Mouse (Mus musculus) liver, embryonic 16.5 days (tissue): Measurements from ENCODE around the gene Ssr2. TPM values are rescaled to one million over a fixed set of nuclear protein-coding genes. Genes with fewer than 3 reads are reported as not detected.
A peak's percentile ranks its signal among the peaks of the same experiment; 100 is the strongest.
"Not testable (repeated sequence)": the region's sequence is repeated elsewhere in the genome, so short reads cannot be mapped to it uniquely, and the experiment has no call there.

Source experiments
- ATAC-seq: fragments of 200-750 bp; cut with Nextera tagmentation; 2 replicates; pipeline ENCODE4 v1.8.0; 2017; ENCODE audit warnings: low read depth, mild to moderate bottlenecking, moderate number of reproducible peaks, moderate library complexity
- H3K27ac ChIP-seq: fragments of 300-500 bp; sonication (generic); 2 replicates; pipeline ENCODE4 v1.5.1; 2014; ENCODE audit warnings: mild to moderate bottlenecking, low read length
- H3K27me3 ChIP-seq: fragments of 300-500 bp; sonication (generic); 2 replicates; pipeline ENCODE4 v1.6.1; 2014; ENCODE audit warnings: low read depth, low read length, mixed read lengths; ENCODE audit not compliant: control insufficient read depth, insufficient read depth
- H3K36me3 ChIP-seq: fragments of 300-500 bp; sonication (generic); 2 replicates; pipeline ENCODE4 v1.6.1; 2014; ENCODE audit warnings: mild to moderate bottlenecking; ENCODE audit not compliant: control insufficient read depth, insufficient read depth
- H3K4me1 ChIP-seq: fragments of 300-500 bp; sonication (generic); 2 replicates; pipeline ENCODE4 v1.6.1; 2014; ENCODE audit warnings: low read depth, low read length, mixed read lengths; ENCODE audit not compliant: control insufficient read depth
- H3K4me2 ChIP-seq: fragments of 300-500 bp; sonication (generic); 2 replicates; pipeline ENCODE4 v1.6.1; 2014; ENCODE audit warnings: low read depth, low read length, mixed read lengths
- H3K4me3 ChIP-seq: fragments of 300-500 bp; sonication (generic); 2 replicates; pipeline ENCODE4 v1.5.1; 2014; ENCODE audit warnings: low read depth, mild to moderate bottlenecking, low read length
- H3K9ac ChIP-seq: fragments of 300-500 bp; sonication (generic); 2 replicates; pipeline ENCODE4 v1.6.1; 2014; ENCODE audit warnings: low read depth, low read length
- H3K9me3 ChIP-seq: fragments of 300-500 bp; sonication (generic); replicated peaks from 2 replicates; pipeline ENCODE4 v1.6.1; 2016; ENCODE audit warnings: low read length; ENCODE audit not compliant: control insufficient read depth
- WGBS: fragments of 180-500 bp; shearing (Covaris S2); extraction: QIAGEN DNeasy Blood & Tissue Kit; methylation state at CpG from one replicate; pipeline ENCODE4 v1.1.7; 2014; ENCODE audit not compliant: insufficient replicate concordance; 5-methylcytosine and 5-hydroxymethylcytosine counted together
- polyA plus RNA-seq: library from polyadenylated mRNA; unstranded; fragments of >200 nt; fragmentation: Nextera tagmentation; extraction: Ambion mirVana; gene quantifications from 2 replicates; pipeline ENCODE4 v1.2.1, GENCODE M21; 2015

Ssr2 gene
- polyA plus RNA-seq, 1 experiment from 2014 or later, result 190 TPM

GRCm38 (mm10) chr3:88596547-88596946 is 20.9 kb downstream of the Ssr2 start:
- not testable (repeated sequence) for H3K36me3 ChIP-seq, H3K9ac ChIP-seq, H3K27ac ChIP-seq, H3K9me3 ChIP-seq, H3K4me3 ChIP-seq, ATAC-seq, H3K4me2 ChIP-seq, H3K27me3 ChIP-seq
- H3K4me1 ChIP-seq, result peaks cover 11% of the 10 kb centered on the region
- WGBS, result 64% methylated on average over 4 of the region's 4 CpGs

- Histone ChIP-seq H3K4me2 (no peak overlapping the region), H3K9me3 (no peaks in the 10 kb centered on the region), H3K4me3 (no peak overlapping the region), H3K27ac (no peak overlapping the region), H3K9ac (no peak overlapping the region), H3K27me3 (no peaks in the 10 kb centered on the region), H3K36me3 (no peaks in the 10 kb centered on the region), H3K4me1 (peaks cover 5% of the 10 kb centered on the region)
- no peak for ATAC-seq
- 65% methylated on average over 4 of the region's 4 CpGs for WGBS
Measured at GRCm38 (mm10) chr3:88602466-88602865, 26.8 kb downstream of the Ssr2 start.

GRCm38 (mm10) chr3:88603714-88604161 is 28.1 kb downstream of the Ssr2 start:
- Histone ChIP-seq H3K4me1 (peaks cover 7% of the 10 kb centered on the region), H3K9me3 (no peaks in the 10 kb centered on the region), H3K36me3 (no peaks in the 10 kb centered on the region), H3K27me3 (no peaks in the 10 kb centered on the region), H3K27ac (0 out of 2 replicates have a peak overlapping the region, but pooled peaks have one; percentile 4), H3K4me2 (no peak overlapping the region), H3K9ac (no peak overlapping the region), H3K4me3 (no peak overlapping the region)
- WGBS, result 11% methylated on average over 6 of the region's 6 CpGs
- peak; percentile 67 for ATAC-seq

GRCm38 (mm10) chr3:88604863-88605262 is 29.2 kb downstream of the Ssr2 start:
- Histone ChIP-seq H3K9ac (no peak overlapping the region), H3K27ac (no peak overlapping the region), H3K4me1 (peaks cover 7% of the 10 kb centered on the region), H3K4me2 (no peak overlapping the region), H3K36me3 (no peaks in the 10 kb centered on the region), H3K4me3 (no peak overlapping the region), H3K27me3 (no peaks in the 10 kb centered on the region), H3K9me3 (no peaks in the 10 kb centered on the region)
- no peak for ATAC-seq
- 70% methylated on average over 7 of the region's 7 CpGs for WGBS

- 75% methylated on average over 2 of the region's 2 CpGs for WGBS
- not testable (repeated sequence) for H3K9me3 ChIP-seq, H3K36me3 ChIP-seq, H3K4me3 ChIP-seq, H3K27ac ChIP-seq, H3K4me2 ChIP-seq, H3K27me3 ChIP-seq, ATAC-seq, H3K9ac ChIP-seq, H3K4me1 ChIP-seq
Measured at GRCm38 (mm10) chr3:88605666-88606065, 30.0 kb downstream of the Ssr2 start, which contains the start of gene Arhgef2. TSS of gene Arhgef2 (plus strand) at chr3:88605966.

GRCm38 (mm10) chr3:88607065-88607757 is 31.5 kb downstream of the Ssr2 start:
- under 1% methylated on average over 20 of the region's 20 CpGs for WGBS
- Histone ChIP-seq H3K4me1 (peaks cover 7% of the 10 kb centered on the region), H3K9me3 (no peaks in the 10 kb centered on the region), H3K4me3 (peak overlapping the region; percentile 10; the same call in 1 of the 2 replicates), H3K9ac (no peak overlapping the region), H3K27me3 (no peaks in the 10 kb centered on the region), H3K27ac (no peak overlapping the region), H3K4me2 (peak overlapping the region; percentile 34), H3K36me3 (no peaks in the 10 kb centered on the region)
- ATAC-seq, result peak; percentile 67

- Histone ChIP-seq H3K4me2 (peak overlapping the region; percentile 26), H3K27me3 (no peaks in the 10 kb centered on the region), H3K4me1 (peaks cover 7% of the 10 kb centered on the region), H3K9ac (no peak overlapping the region), H3K4me3 (peak overlapping the region; percentile 10; the same call in 1 of the 2 replicates), H3K9me3 (no peaks in the 10 kb centered on the region), H3K27ac (no peak overlapping the region), H3K36me3 (no peaks in the 10 kb centered on the region)
- WGBS, result 23% methylated on average over 10 of the region's 10 CpGs
- no peak for ATAC-seq
Measured at GRCm38 (mm10) chr3:88607758-88608138, 32.1 kb downstream of the Ssr2 start.

- Histone ChIP-seq H3K9me3 (no peaks in the 10 kb centered on the region), H3K4me2 (no peak overlapping the region), H3K4me1 (peaks cover 7% of the 10 kb centered on the region), H3K4me3 (no peak overlapping the region), H3K36me3 (no peaks in the 10 kb centered on the region), H3K9ac (no peak overlapping the region), H3K27me3 (no peaks in the 10 kb centered on the region), H3K27ac (no peak overlapping the region)
- WGBS, result 58% methylated on average over 4 of the region's 4 CpGs
- ATAC-seq, result no peak
Measured at GRCm38 (mm10) chr3:88609066-88609465, 33.4 kb downstream of the Ssr2 start.

- H3K27me3 ChIP-seq, result no peaks in the 10 kb centered on the region
- no peak overlapping the region for H3K9ac ChIP-seq
- no peak overlapping the region for H3K4me2 ChIP-seq
- H3K4me1 ChIP-seq, result peaks cover 11% of the 10 kb centered on the region
- no peak for ATAC-seq
- H3K4me3 ChIP-seq, result no peak overlapping the region
- no peaks in the 10 kb centered on the region for H3K36me3 ChIP-seq
- 72% methylated on average over 8 of the region's 8 CpGs for WGBS
- no peaks in the 10 kb centered on the region for H3K9me3 ChIP-seq
- H3K27ac ChIP-seq, result no peak overlapping the region
Measured at GRCm38 (mm10) chr3:88614418-88614817, 38.7 kb downstream of the Ssr2 start.
